Mouse (Mus musculus) left cerebral cortex, adult 2 months (tissue): Measurements from ENCODE around the gene Abcc5. TPM values are rescaled to one million over a fixed set of nuclear protein-coding genes. Genes with fewer than 3 reads are reported as not detected.

Experiments used
- DNase-seq, 2 experiments: peaks; one replicate each; pipeline ENCODE4 v3.0.0; 2021 to 2022; ENCODE audit warnings: low spot score in 2 of 2, mixed read lengths in 1 of 2; ENCODE audit errors: extremely low spot score in 1 of 2
- H3K27ac ChIP-seq: fragments of 200-600 bp; 2 replicates; pipeline ENCODE4 v1.8.1; 2022
- H3K4me3 ChIP-seq: fragments of 200-600 bp; 2 replicates; pipeline ENCODE4 v1.8.1; 2022
- CTCF ChIP-seq: fragments of 200-600 bp; IDR thresholded peaks from 2 replicates; pipeline ENCODE4 v1.8.1; 2022; ENCODE audit warnings: antibody characterized with exemption, mild to moderate bottlenecking, moderate library complexity
- intact Hi-C: fragments of 180-260 bp; cut with DNase I; formaldehyde crosslinking; loops from one replicate; pipeline ENCODE4 v1.15.1; 2025
- total RNA-seq, 2 experiments: library from RNA; stranded (reverse); gene quantifications; 2 replicates each; pipeline ENCODE4 v1.2.3; 2021

Abcc5 gene
- total RNA-seq, 2 experiments from 2014 or later: 251 to 270 TPM

DNA sequence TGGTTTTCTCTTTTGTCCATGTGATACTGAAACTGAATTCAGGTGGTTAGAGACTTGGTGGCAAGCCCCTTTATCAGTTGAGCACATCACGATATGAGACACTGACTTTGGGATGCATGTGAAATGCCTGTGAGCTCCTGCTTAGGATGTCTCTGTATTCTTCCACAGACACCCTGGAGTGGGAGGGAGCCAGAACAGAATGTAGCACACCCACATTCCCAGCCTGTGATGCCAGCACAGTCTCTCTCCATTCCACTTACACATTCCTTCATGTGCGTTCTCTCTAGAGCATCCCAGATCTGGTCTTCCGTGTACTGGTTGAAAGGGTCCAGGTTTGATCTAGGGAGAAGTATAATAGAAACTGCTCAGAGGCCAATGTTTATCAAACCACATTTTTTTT, 87.6 kb downstream of the Abcc5 start:
- intact Hi-C loops: no loop called here
- H3K27ac ChIP-seq: peak overlapping the region; percentile 29; the same call in 1 of the 2 replicates
- H3K4me3 ChIP-seq: no peak overlapping the region
- DNase-seq: peak; percentile 54 to 55
- no peak for TF ChIP-seq CTCF

DNA sequence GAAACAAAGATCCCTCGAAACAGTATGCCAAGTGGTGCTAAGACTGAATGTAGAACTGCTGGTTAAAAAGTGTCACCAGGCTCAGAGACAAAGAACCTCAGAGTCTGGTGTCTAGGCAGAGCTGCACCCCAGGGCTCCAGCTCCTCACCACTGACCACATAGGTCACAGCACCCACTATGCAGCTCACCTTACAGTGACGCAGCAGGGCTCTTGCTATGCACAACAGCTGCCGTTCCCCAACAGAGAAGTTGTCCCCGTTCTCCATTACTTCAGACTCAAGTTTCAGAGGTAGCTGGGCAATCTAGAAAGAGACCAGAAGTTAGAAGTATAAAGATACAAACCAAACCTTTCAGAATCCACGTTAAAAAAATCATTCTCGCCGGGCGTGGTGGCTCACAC, 91.3 kb downstream of the Abcc5 start:
- intact Hi-C loops: no loop called here
- no peak overlapping the region for H3K4me3 ChIP-seq
- H3K27ac ChIP-seq: no peak overlapping the region
- DNase-seq: no peak
- no peak for TF ChIP-seq CTCF

GRCm38 (mm10) chr16:20328306-20328705, 97.9 kb downstream of the Abcc5 start:
- Histone ChIP-seq H3K4me3 (no peak overlapping the region), H3K27ac (no peak overlapping the region)
- no peak for DNase-seq
- intact Hi-C loops: no loop called here
- TF ChIP-seq CTCF: no peak

DNA sequence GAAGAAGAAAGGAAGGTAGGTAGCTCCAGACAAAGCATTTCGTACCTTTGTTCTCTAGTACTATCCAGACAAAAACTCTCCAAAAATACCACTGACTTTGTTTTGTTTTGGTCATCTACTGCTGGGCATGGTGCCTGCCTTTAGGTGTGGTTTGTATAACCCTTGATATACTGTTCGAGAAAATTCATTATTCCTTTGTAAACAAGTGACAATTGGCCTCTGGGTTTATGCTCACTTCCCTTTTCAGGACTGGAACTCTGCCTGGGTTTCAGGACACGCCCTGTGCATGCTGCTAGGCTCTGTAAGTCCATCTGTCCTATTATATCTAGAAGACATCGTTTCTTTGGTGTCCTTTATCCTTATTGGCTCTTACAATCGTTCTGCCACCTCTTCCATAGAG, 100.9 kb downstream of the Abcc5 start, which contains the start of gene Cyp2ab1:
Gene Cyp2ab1, minus strand, starts transcription at position 119 of the 400 bp plus-strand sequence.
- no peak for TF ChIP-seq CTCF
- Histone ChIP-seq H3K27ac (no peak within 1 kb of the TSS), H3K4me3 (no peak within 1 kb of the TSS)
- DNase-seq: no peak
- intact Hi-C loops: no loop called here

GRCm38 (mm10) chr16:20323907-20324306, 102.3 kb downstream of the Abcc5 start:
- TF ChIP-seq CTCF: no peak
- no peak overlapping the region for H3K27ac ChIP-seq
- DNase-seq: no peak
- intact Hi-C loops: no loop called here
- H3K4me3 ChIP-seq: no peak overlapping the region

DNA sequence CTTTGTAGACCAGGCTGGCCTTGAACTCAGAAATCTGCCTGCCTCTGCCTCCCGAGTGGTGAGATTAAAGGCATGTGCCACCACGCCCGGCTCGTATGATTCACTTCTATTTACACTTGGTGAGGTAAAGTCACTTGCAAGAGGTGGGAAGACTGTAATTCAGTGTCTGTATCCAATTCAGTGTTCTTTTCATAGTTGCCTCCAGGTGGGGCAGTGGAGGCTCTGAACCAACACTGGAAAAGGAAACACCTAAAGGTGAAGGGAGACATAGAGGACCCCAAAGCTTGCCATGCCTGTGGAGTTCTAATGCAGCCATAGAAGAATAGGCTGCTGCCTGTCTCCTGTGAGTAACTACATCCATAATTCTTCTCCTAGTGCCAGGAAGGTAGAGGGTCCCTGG, 103.9 kb downstream of the Abcc5 start:
- TF ChIP-seq CTCF: no peak; the same call in 1 of the 2 replicates
- H3K27ac ChIP-seq: no peak overlapping the region
- H3K4me3 ChIP-seq: no peak overlapping the region
- intact Hi-C loops: no loop called here
- no peak for DNase-seq

GRCm38 (mm10) chr16:20316770-20317169, 109.4 kb downstream of the Abcc5 start:
- intact Hi-C loops: no loop called here
- no peak for TF ChIP-seq CTCF
- no peak for DNase-seq
- Histone ChIP-seq H3K27ac (no peak overlapping the region), H3K4me3 (no peak overlapping the region)

- Histone ChIP-seq H3K4me3 (no peak overlapping the region), H3K27ac (no peak overlapping the region)
- DNase-seq: no peak
- intact Hi-C loops: no loop called here
- TF ChIP-seq CTCF: no peak
Measured at GRCm38 (mm10) chr16:20315266-20315665, 110.9 kb downstream of the Abcc5 start.

GRCm38 (mm10) chr16:20312272-20312671, 113.9 kb downstream of the Abcc5 start:
- intact Hi-C loops: no loop called here
- TF ChIP-seq CTCF: no peak
- DNase-seq: no peak
- Histone ChIP-seq H3K4me3 (no peak overlapping the region), H3K27ac (no peak overlapping the region)

DNA sequence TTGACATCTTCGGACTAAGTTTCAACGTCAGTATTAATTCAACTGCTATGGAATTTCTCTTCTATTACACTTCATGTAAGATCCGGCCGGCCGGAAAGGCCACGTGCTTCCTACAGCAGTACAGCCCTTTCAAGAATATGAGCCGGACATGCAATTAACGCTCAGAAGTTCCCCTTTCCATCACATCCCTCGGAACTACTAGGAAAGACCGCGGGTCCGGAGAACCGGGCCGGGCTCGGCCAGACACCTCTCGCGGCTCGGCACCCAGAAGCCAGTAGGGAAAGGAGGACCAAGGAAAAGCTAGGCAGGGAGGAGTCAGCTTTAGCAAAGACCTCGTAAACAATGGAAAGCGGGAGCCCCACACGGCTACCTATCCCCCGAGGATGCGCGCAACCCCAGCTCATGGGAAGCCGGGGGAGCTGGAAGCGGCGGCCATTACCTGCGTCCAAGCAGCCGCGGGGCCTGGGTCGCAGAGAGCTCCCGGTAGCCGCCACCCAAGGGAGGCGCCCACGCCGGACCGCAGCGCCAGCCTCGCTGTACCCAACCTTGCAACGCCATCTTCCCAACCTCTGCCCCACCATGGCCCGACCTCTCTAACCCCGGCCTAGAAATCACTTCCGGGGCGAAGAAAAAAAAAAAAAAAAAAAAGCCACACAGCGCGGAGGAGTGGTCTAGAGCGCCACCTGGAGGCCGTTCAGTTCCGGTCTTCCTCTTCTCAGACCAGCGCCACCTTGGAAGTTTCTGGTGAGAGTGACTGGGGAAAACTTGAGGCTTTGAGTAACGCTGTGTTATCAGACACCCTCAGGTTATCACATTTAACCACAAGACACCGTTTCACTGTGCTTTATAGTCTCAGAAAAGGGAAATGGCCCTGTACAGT, 124.2 kb downstream of the Abcc5 start, which contains the start of gene Parl:
Gene Parl, minus strand, starts transcription at position 618 of the 880 bp plus-strand sequence.
- intact Hi-C loops: loop anchor here (1.0 to 10.0 kb wide), 3 partner anchors 89 to 580 kb away; no protein-coding TSS in a partner anchor
- peak; percentile 81 for TF ChIP-seq CTCF
- DNase-seq: peak; percentile 76 to 79
- peak within 1 kb of the TSS; percentile 81 for H3K4me3 ChIP-seq
- H3K27ac ChIP-seq: peak within 1 kb of the TSS; percentile 64

- intact Hi-C loops: loop anchor here (5.0 to 10.0 kb wide), 2 partner anchors 185 to 578 kb away; no protein-coding TSS in a partner anchor
- no peak for DNase-seq
- Histone ChIP-seq H3K4me3 (no peak overlapping the region), H3K27ac (no peak overlapping the region)
- no peak for TF ChIP-seq CTCF
Measured at GRCm38 (mm10) chr16:20300076-20300475, 126.1 kb downstream of the Abcc5 start.

Other genes with a start within 250 kb of the Abcc5 start
- 10 to 100 TPM; 41.6 to 42.4 TPM for gene Map6d1, start 185.0 kb downstream of the Abcc5 start, total RNA-seq
- gene Parl, start 124.0 kb downstream of the Abcc5 start, total RNA-seq: 10 to 100 TPM; 53.2 to 59.2 TPM
- gene Cyp2ab1, start 101.0 kb downstream of the Abcc5 start, total RNA-seq: not detected
- gene Eif2b5, start 72.4 kb upstream of the Abcc5 start, total RNA-seq: 10 to 100 TPM; 59.2 to 59.6 TPM
- 10 to 100 TPM; 64.7 to 70.1 TPM for gene Dvl3, start 90.6 kb upstream of the Abcc5 start, total RNA-seq
- 100 to 1,000 TPM; 804 to 827 TPM for gene Ap2m1, start 109.1 kb upstream of the Abcc5 start, total RNA-seq
- gene Abcf3, start 122.2 kb upstream of the Abcc5 start, total RNA-seq: 100 to 1,000 TPM; 102 to 109 TPM
- gene Vwa5b2, start 163.1 kb upstream of the Abcc5 start, total RNA-seq: 10 to 100 TPM; 63.4 to 68.3 TPM
- gene Eef1akmt4, start 185.2 kb upstream of the Abcc5 start, total RNA-seq: 1 to 10 TPM; 1.8 to 2.4 TPM
- gene Gm49333, start 185.2 kb upstream of the Abcc5 start, total RNA-seq: under 1 TPM in 1 of 2 experiments, not detected in 1; 0.33 TPM
- 10 to 100 TPM; 11.8 to 12.2 TPM for gene Alg3, start 185.3 kb upstream of the Abcc5 start, total RNA-seq
- gene Camk2n2, start 194.9 kb upstream of the Abcc5 start, total RNA-seq: 100 to 1,000 TPM; 178 to 192 TPM
- gene Ece2, start 203.4 kb upstream of the Abcc5 start, total RNA-seq: 10 to 100 TPM; 24.7 to 28.9 TPM
- gene Psmd2, start 225.3 kb upstream of the Abcc5 start, total RNA-seq: 100 to 1,000 TPM; 218 to 233 TPM
- gene Eif4g1, start 241.9 kb upstream of the Abcc5 start, total RNA-seq: 100 to 1,000 TPM; 278 to 283 TPM